Mouse (Mus musculus): ENCODE measurements around the gene Scaf1.

DNA sequence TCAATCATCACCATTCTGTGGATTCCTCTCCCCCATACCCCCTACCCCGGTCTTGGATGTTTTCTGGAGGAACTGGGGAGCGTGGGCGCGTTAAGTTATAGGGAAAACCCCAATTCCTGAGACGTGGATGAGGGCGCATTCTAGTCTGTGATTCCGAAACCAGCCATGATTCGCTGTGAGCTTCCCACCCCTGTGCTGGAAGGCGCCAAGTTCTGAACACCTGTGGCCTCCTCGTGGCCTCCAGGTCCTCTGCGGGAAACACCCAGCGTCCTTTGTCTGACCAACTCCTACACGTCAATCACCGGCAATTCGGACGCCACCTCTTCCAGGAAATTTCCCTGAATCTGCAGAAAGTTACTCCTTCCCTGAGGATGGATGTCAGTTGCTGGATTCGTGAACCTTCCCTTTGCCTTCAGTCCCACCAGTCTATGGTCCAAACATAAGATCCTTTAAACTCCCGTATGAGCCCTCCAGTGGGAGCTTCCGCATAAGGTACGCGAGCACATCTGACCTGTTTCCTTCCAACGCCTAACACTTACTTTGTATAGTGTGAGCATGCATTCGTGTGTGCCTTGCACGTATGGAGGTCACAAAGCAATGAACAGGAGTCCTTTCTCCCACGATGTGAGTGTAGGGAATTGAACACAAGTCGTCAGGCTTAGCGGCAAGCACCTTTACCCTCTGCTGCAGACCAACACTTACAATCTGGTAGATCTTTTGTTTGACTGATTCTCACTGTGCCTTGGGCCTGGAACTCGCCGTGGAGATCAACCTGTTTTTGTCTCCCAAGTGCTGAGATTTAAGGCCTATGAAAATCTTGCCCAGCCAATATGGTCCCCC, 29.1 kb downstream of the Scaf1 start:
- TF ChIP-seq CTCF (IDR thresholded peaks at IDR 0.05; ENCODE audit: borderline replicate concordance, extremely low read depth, insufficient read depth, insufficient read length) (no peak), POLR2A (IDR thresholded peaks at IDR 0.05; ENCODE audit: borderline replicate concordance, extremely low read depth, insufficient read depth, insufficient read length, poor library complexity, severe bottlenecking) (peak; percentile 41; the same call in 1 of the 2 replicates)
